Mouse (Mus musculus) intestine, embryonic 14.5 days (tissue): Measurements from ENCODE around the gene Stx19. TPM values are rescaled to one million over a fixed set of nuclear protein-coding genes. Genes with fewer than 3 reads are reported as not detected.

ENCODE experiments used
- ATAC-seq: fragments of 200-750 bp; cut with Nextera tagmentation; replicated peaks from 2 replicates; pipeline ENCODE4 v1.8.0; 2017; ENCODE audit warnings: low read depth, moderate number of reproducible peaks, moderate TSS enrichment, moderate library complexity; ENCODE audit not compliant: low FRiP score, low TSS enrichment
- DNase-seq: peaks from one replicate; pipeline ENCODE4 v3.0.0-alpha.2; 2018; ENCODE audit warnings: low spot score
- H3K27ac ChIP-seq: fragments of 300-500 bp; sonication (generic); 2 replicates; pipeline ENCODE4 v1.5.1; 2014; ENCODE audit warnings: low read depth, mild to moderate bottlenecking, control low read depth
- H3K27me3 ChIP-seq: fragments of 300-500 bp; sonication (generic); replicated peaks from 2 replicates; pipeline ENCODE4 v1.6.1; 2014; ENCODE audit warnings: low read length, control low read depth; ENCODE audit not compliant: control insufficient read depth, insufficient read depth
- H3K36me3 ChIP-seq: fragments of 300-500 bp; sonication (generic); 2 replicates; pipeline ENCODE4 v1.6.1; 2014; ENCODE audit warnings: low read length, control low read depth; ENCODE audit not compliant: control insufficient read depth, insufficient read depth
- H3K4me1 ChIP-seq: fragments of 300-500 bp; sonication (generic); replicated peaks from 2 replicates; pipeline ENCODE4 v1.6.1; 2014; ENCODE audit warnings: low read length, control low read depth, mixed read lengths; ENCODE audit not compliant: control insufficient read depth, insufficient read depth
- H3K4me2 ChIP-seq: fragments of 300-500 bp; sonication (generic); 2 replicates; pipeline ENCODE4 v1.6.1; 2014; ENCODE audit warnings: low read length
- H3K4me3 ChIP-seq: fragments of 300-500 bp; sonication (generic); 2 replicates; pipeline ENCODE4 v1.5.1; 2014; ENCODE audit warnings: low read depth, low read length, control low read depth, mixed read lengths
- H3K9ac ChIP-seq: fragments of 300-500 bp; sonication (generic); 2 replicates; pipeline ENCODE4 v1.6.1; 2014; ENCODE audit warnings: mild to moderate bottlenecking, low read length
- H3K9me3 ChIP-seq: fragments of 300-500 bp; sonication (generic); 2 replicates; pipeline ENCODE4 v1.6.1; 2016; ENCODE audit warnings: low read length, control low read depth; ENCODE audit not compliant: control insufficient read depth
- WGBS: fragments of 180-500 bp; shearing (Covaris S2); extraction: QIAGEN DNeasy Blood & Tissue Kit; methylation state at CpG from one replicate; pipeline ENCODE4 v1.1.7; 2014; 5-methylcytosine and 5-hydroxymethylcytosine counted together
- polyA plus RNA-seq: library from polyadenylated mRNA; unstranded; fragments of >200 nt; fragmentation: Nextera tagmentation; extraction: Ambion mirVana; gene quantifications from 2 replicates; pipeline ENCODE4 v1.2.1, GENCODE M21; 2014

Gene Stx19
- polyA plus RNA-seq, 1 experiment from 2014 or later: 0.68 TPM

DNA sequence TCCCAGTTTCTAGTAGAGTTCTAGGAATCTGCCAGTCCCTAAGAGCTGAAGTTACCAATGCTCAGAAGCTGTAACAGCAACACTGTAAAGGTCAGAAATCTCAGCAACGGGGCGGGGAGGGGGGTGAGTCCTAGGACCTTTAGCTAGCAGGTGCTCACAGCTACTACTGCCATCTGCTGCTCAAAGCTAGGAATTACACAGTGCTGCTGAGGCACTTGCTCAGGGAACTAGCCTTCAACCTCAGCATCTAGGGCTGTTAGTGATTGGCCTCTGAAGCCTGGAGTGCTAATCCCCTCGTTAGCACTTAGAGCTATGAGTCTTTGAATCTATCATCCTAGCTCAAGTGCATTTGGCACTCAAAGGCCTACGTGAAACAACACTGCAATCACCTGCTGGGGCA, 18.0 kb downstream of the Stx19 start:
- ATAC-seq: no peak
- DNase-seq: peak; percentile 60
- WGBS: 13% methylated on average over 4 of the region's 4 CpGs

DNA sequence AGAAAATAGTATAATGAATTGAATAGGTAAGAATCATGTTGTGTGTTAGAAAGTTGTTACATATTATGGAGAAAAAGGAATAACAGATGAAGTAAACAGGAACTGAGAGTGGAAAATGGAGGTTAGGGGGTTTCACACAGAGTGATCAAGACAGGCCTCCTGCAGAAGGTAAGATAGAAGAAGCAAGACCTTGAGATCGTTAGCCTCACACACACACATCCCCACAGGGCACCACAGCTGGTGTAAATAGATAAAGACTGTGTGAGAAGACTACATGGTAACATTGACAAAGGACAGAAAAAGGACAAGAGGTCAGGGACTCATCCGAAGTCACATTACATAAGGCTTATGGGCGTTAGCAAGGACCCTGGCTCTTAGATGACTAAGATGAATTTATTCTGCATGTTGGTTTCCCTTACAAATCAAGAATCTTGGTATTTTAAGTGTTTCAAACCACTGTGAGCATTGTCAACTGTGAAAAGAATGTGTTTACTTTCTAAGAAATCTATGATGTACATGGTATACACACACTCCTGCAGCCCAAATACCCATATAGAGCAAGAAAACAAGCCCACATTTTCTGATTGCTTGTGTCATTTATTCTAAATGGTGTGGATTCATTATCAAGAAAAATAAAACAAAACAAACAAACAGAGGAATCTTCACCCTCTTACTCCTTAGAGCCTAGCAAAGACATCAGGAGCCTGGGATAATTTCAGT, 19.7 kb downstream of the Stx19 start:
- ATAC-seq (no peak), DNase-seq (no peak)
- H3K4me3 ChIP-seq: no peak overlapping the region
- WGBS: 49% methylated on average over 3 of the region's 3 CpGs
- no peak overlapping the region for H3K4me2 ChIP-seq
- H3K9me3 ChIP-seq: no peaks in the 10 kb centered on the region
- no peak overlapping the region for H3K27ac ChIP-seq
- no peaks in the 10 kb centered on the region for H3K27me3 ChIP-seq
- no peaks in the 10 kb centered on the region for H3K4me1 ChIP-seq
- H3K9ac ChIP-seq: no peak overlapping the region
- H3K36me3 ChIP-seq: no peaks in the 10 kb centered on the region

More for the DNA sequence above, 18.0 kb downstream of the Stx19 start:
- Histone ChIP-seq H3K27ac (no peak overlapping the region), H3K4me3 (no peak overlapping the region), H3K27me3 (no peaks in the 10 kb centered on the region), H3K4me1 (no peaks in the 10 kb centered on the region), H3K36me3 (no peaks in the 10 kb centered on the region), H3K9me3 (no peaks in the 10 kb centered on the region), H3K4me2 (no peak overlapping the region), H3K9ac (no peak overlapping the region)

GRCm38 (mm10) chr16:62845341-62845740, 30.9 kb downstream of the Stx19 start:
- Histone ChIP-seq H3K27ac (no peak overlapping the region), H3K4me2 (peak overlapping the region; percentile 58; the same call in 1 of the 2 replicates), H3K4me1 (peaks cover 8% of the 10 kb centered on the region), H3K9ac (no peak overlapping the region), H3K27me3 (no peaks in the 10 kb centered on the region), H3K9me3 (no peaks in the 10 kb centered on the region), H3K36me3 (no peaks in the 10 kb centered on the region), H3K4me3 (no peak overlapping the region)
- DNase-seq: no peak
- ATAC-seq: no peak
- WGBS: 72% methylated on average over 6 of the region's 6 CpGs

DNA sequence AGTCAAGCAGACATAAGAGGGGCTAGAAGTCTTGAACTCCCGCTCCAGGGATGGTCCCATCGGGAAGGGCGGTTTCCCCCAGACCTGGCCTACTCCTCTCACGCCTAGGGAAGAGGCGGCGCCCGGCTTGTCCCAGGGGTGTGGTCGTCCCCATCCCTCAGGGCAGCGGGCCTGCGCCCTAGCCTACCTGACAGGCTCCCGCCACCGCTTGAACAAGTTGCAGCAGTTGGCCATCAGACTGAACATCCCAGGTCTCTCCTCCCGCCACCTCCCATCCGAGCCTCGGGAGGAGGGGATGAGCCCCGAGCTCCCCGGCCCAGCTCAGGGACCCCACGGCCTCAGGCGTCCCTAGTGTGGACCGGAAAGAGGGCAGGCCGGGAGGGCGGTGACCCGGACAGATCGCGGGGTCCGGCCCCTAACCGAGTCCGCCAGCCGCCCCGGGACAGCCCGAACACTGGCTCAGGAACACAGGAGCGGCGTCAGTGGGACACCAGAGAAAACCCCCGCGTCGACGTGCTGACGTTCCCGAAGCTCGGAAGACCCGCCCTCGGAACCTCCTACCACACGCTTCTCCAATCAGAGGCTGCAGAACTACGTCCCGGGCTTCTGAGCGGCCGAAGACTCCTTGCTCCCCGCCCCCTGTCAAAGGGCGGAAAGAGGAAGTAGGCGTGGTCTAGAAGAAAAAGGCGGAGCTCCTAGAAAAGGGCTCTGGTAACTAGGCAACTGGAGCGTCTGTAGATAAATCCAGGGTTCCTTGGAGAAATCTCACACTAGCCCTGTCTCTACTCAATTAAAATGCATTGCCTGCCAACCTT, 32.2 kb downstream of the Stx19 start, which contains the start of gene Arl13b:
Gene Arl13b, minus strand, starts transcription at position 543 of the 815 bp plus-strand sequence.
- H3K4me2 ChIP-seq: peak within 1 kb of the TSS; percentile 58
- H3K9me3 ChIP-seq: no peaks in the 10 kb centered on the region
- WGBS: under 1% methylated on average over 51 of the region's 52 CpGs
- peak within 1 kb of the TSS; percentile 61 for H3K9ac ChIP-seq
- peak; percentile 100 for ATAC-seq
- peaks cover 8% of the 10 kb centered on the region for H3K4me1 ChIP-seq
- H3K27ac ChIP-seq: peak within 1 kb of the TSS; percentile 65
- H3K36me3 ChIP-seq: no peaks in the 10 kb centered on the region
- DNase-seq: peak; percentile 89
- H3K4me3 ChIP-seq: peak within 1 kb of the TSS; percentile 65
- H3K27me3 ChIP-seq: no peaks in the 10 kb centered on the region

- Histone ChIP-seq H3K36me3 (no peaks in the 10 kb centered on the region), H3K4me1 (no peaks in the 10 kb centered on the region), H3K9ac (no peak overlapping the region), H3K4me2 (no peak overlapping the region), H3K4me3 (no peak overlapping the region), H3K27ac (no peak overlapping the region), H3K27me3 (no peaks in the 10 kb centered on the region), H3K9me3 (no peaks in the 10 kb centered on the region)
- ATAC-seq (no peak), DNase-seq (no peak)
- 84% methylated on average over 3 of the region's 3 CpGs for WGBS
Measured at GRCm38 (mm10) chr16:62852464-62853252, 38.2 kb downstream of the Stx19 start.

DNA sequence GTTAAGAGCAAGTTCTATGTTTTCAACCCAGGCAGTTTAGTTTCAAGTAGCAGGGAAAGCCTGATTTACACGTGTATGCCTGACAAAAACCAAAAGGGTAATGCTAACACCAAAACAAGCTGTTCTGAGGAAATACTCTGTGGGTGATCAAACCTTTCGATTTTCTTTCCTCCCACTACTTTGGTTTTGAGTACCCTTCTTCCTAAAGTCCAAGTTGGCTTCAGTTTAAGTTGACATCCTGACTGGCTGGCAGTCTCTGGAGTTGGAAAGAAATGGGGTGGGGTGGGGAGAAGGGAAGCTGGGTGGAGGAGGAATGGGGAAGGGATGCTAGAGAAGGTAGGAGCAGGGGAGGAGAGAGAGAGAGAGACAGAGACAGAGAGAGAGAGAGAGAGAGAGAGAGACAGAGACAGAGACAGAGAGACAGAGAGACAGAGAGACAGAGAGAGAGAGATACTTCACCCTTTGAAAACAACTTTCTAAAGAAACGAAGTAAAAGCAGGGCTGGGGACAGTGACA, 39.2 kb downstream of the Stx19 start:
- H3K9ac ChIP-seq: peak overlapping the region; percentile 68
- DNase-seq (no peak), ATAC-seq (no peak; the same call in 1 of the 2 replicates)
- H3K4me2 ChIP-seq: peak overlapping the region; percentile 88
- 10% methylated on average over 3 of the region's 3 CpGs for WGBS
- 0 out of 2 replicates have a peak overlapping the region, but pooled peaks have one; percentile 47 for H3K27ac ChIP-seq
- no peaks in the 10 kb centered on the region for H3K27me3 ChIP-seq
- H3K36me3 ChIP-seq: no peaks in the 10 kb centered on the region
- no peaks in the 10 kb centered on the region for H3K4me1 ChIP-seq
- H3K9me3 ChIP-seq: no peaks in the 10 kb centered on the region
- peak overlapping the region; percentile 64 for H3K4me3 ChIP-seq

DNA sequence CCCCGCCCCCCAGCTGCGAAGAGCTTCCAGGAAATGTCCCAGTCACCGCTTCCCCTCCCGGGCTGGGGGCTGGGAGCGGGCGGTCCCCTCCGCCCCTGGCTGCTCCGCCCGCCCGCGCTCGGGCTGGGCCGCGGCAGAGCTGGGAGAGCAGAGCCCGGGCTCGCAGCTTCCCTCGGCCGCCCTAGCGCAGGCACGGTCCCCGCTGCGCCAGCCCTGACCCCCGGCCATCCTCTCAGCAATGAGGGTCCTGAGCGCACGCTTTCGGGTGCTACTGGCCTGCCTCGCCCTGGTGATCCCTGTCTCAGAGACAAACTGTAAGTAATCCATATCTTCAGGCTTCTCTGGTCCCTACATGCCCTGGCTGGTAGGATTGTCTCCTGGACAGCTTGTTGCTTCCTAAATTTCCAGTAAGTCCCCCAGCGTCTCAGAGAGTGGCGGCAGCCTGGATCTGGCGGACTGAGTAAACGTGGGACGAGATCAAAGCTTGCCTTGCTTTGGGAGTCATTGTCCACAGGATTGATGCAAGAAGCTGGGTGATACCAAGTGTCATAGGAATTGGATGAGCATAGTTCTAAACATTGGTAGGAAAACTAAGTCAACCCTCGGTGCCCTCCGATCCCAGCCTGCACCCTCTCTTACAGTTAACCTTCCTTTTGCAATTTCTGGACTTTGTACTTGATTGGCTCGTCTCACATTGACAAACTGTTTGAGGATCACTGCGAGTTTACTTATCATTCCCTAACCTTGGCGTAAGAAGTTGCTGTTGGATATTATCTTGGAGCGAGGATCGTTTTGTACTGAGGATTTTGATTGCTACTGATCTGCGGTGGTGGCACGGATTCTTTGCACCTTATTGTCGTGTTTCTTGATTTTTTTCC, 40.0 kb downstream of the Stx19 start, which contains the start of gene Pros1:
Gene Pros1, plus strand, starts transcription at position 117 of the 878 bp plus-strand sequence.
- 4% methylated on average over 41 of the region's 42 CpGs for WGBS
- no peaks in the 10 kb centered on the region for H3K9me3 ChIP-seq
- no peaks in the 10 kb centered on the region for H3K27me3 ChIP-seq
- H3K27ac ChIP-seq: peak within 1 kb of the TSS; percentile 47; the same call in 1 of the 2 replicates
- no peaks in the 10 kb centered on the region for H3K36me3 ChIP-seq
- peak within 1 kb of the TSS; percentile 68 for H3K9ac ChIP-seq
- peak within 1 kb of the TSS; percentile 88 for H3K4me2 ChIP-seq
- H3K4me1 ChIP-seq: no peaks in the 10 kb centered on the region
- H3K4me3 ChIP-seq: peak within 1 kb of the TSS; percentile 64
- ATAC-seq (peak; percentile 93), DNase-seq (peak; percentile 84)
